Mouse (Mus musculus): Measurements from ENCODE around the gene Sptan1.
"Not testable (repeated sequence)": the region's sequence is repeated elsewhere in the genome, so short reads cannot be mapped to it uniquely, and the experiment has no call there.

Gene Sptan1

GRCm38 (mm10) chr2:30009101-30009500 lies 43.7 kb downstream of the Sptan1 start:
- no peak for DNase-seq (ENCODE audit: low spot score)

- DNase-seq (ENCODE audit: low spot score), result no peak
Measured at GRCm38 (mm10) chr2:30010840-30011281, 45.5 kb downstream of the Sptan1 start.

DNA sequence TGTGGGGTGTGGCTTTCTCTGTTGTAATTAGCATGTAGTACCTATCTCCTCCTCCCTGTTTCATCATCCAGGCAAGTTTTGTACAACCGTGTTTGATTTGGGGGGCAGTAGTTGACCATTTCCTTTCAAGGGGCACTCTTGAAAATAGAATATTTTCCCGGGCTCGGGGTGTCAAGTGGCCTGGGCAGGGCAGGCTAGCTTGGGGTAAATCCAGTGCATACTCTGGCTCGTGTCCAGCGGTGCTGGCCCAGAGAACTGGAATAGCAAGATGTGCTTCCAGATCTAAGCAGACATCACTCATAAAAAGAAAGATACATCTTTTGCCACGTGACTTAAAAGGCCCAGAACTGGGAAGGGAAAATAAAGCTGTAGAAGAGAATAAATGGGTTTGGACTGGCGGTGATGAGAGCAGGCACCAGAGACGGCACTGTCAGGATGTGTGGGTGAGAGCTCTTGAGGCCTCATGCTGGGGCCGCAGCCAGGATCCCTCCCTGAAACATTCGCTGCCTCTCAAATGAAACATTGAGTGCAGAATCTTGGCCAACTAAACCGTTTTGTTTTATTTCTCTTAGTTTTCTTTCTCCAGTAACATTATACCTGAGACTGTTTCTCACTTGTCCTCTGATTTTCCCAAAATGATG lies 49.1 kb downstream of the Sptan1 start:
- DNase-seq (ENCODE audit: low spot score), result no peak

- no peak for DNase-seq (ENCODE audit: low spot score)
Measured at GRCm38 (mm10) chr2:30025454-30025853, 60.1 kb downstream of the Sptan1 start.

DNA sequence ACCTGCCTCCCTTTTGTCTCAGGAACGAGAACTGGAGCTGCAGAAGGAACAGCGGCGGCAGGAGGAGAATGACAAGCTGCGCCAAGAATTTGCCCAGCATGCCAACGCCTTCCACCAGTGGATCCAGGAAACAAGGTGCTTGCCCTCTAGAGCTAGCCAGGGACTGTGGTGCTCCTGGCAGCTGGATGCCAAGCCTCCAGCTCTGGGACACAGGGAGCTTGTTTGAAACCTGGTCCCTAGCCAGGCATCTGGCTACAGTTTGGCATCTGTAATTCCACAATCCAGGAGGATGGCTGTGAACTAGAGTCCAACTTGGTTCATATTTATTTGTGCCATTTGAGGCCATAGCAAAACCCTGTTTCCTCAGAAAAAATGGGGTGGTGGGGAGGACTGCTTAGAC lies 61.6 kb downstream of the Sptan1 start:
- no peak for DNase-seq (ENCODE audit: low spot score)

DNA sequence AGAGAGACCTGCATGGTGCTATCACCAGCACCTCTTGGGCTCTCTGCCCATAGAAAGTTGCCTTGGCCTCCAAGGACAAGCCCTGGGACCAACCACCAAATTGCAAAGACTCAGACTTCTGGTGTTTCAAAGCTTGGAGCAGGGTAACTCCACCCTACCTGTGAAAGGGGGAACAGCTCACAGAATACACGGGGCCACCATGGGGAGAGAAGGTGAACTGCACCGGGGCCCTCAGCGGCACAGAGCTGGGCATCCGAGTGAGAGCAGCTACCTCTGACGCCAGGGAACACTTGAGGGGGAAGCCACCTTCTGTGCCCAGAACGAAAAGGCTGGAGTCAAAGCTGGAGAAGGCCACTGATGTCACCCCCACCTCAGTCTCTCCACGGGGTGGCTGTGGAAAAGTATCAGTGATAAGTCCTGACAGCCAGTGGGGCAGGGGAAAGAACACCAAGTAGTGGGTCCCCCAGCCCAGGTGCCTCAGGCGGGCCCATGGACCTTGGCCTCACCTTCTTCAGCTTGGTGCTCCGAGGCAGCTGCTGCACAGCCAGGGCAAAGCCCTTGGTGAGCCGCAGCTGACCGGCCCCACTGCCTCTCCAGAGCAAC lies 67.0 kb downstream of the Sptan1 start:
- DNase-seq (ENCODE audit: low spot score), result no peak

GRCm38 (mm10) chr2:30032957-30033356 lies 67.6 kb downstream of the Sptan1 start:
- no peak for DNase-seq (ENCODE audit: low spot score)

- DNase-seq (ENCODE audit: low spot score), result no peak
Measured at GRCm38 (mm10) chr2:30037762-30038161, 72.4 kb downstream of the Sptan1 start.

DNA sequence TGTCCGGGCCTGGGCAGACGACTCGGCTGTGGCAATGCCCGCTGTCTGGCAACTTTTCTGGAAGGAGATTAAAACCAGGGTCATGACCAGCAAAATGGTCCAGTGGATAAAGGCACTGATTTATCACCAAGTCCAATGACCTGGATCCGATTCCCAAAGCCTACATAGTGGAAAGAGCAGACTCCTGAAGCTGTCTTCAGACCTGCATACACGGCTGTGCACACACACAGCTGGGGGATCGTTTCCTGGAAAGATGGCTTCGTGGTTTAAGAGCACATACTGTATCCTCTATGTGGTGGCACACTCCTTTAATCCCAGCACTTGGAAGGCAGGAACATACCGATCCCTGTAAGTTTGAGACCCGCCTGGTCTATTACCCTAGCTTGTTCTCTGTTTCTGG lies 73.0 kb downstream of the Sptan1 start:
- DNase-seq (ENCODE audit: low spot score), result no peak

GRCm38 (mm10) chr2:30039687-30040086 lies 74.3 kb downstream of the Sptan1 start:
- DNase-seq (ENCODE audit: low spot score), result no peak

DNA sequence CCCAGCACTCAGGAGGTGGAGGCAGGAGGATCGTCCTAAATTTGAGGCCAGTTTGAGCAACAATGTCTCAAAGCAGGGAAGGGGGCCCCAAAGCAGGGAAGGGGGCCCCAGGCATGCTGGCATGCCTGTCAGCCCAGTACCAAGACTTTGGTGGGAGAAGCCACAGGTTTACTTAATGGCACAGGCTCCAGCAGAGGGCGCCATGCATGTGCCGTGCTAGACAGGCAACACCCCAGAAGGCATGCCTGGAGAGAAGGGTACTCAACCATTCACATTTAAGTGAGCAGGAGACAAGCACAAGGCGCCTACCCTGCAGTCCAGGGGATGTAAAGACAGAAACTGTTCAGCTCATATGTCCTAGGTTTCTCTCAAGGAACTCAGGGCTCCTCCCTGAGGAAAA lies 77.1 kb downstream of the Sptan1 start:
- no peak for DNase-seq (ENCODE audit: low spot score)

DNA sequence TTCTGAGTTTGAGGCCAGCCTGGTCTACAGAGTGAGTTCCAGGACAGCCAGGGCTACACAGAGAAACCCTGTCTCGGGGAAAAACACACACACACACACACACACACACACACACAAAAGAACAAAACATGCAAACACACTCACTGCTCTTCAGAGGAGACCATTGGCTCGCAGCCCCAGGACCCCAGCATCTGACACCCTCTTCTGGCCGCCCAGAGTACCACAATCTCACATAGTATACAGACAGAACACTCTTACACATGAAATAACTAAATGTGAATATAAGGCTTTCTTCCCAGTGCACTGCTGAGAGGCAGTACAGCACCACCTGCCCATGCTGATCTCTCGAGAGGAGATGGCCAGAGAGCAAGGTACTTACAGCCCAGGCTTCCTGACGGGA lies 79.2 kb downstream of the Sptan1 start:
- DNase-seq (ENCODE audit: low spot score), result no peak

DNA sequence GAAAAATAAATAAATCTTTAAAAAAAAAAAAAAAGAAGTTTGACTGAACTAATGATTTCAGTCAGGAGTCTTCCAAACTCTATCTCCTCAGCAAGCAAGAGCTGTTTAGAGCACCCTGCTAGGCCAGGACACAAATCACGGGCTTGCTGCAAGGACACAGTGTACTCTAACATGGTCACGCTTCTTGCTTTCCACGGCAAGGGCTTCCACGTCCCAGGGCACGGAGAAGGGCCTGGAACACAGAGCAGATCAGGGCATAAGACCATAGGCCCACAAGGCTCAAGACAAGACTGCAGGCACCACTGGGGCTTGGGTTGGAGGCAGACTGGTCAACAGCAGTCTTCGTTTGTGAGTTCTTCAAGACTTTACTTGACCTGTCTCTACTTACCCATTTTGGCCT lies 81.8 kb downstream of the Sptan1 start:
- no peak for DNase-seq (ENCODE audit: low spot score)

DNA sequence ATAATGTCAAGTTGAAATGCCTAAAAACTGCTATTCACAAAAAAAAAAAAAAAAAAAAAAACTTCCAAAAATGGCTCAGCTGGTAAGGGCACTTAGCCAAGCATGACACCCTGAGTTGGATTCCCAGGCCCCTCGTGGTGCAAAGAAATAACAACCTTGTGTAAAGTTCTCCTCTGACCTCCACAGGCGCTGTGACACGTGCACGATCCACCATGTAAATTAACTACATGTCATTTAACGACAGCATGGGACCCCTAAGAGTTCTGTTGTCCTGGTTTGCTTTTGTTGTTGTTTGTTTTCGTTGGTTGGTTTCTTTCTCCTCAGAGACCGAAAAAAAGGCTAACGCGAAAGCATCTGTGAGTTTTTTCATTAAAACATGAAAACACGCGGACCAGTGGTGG lies 82.7 kb downstream of the Sptan1 start:
- DNase-seq (ENCODE audit: low spot score), result no peak

DNA sequence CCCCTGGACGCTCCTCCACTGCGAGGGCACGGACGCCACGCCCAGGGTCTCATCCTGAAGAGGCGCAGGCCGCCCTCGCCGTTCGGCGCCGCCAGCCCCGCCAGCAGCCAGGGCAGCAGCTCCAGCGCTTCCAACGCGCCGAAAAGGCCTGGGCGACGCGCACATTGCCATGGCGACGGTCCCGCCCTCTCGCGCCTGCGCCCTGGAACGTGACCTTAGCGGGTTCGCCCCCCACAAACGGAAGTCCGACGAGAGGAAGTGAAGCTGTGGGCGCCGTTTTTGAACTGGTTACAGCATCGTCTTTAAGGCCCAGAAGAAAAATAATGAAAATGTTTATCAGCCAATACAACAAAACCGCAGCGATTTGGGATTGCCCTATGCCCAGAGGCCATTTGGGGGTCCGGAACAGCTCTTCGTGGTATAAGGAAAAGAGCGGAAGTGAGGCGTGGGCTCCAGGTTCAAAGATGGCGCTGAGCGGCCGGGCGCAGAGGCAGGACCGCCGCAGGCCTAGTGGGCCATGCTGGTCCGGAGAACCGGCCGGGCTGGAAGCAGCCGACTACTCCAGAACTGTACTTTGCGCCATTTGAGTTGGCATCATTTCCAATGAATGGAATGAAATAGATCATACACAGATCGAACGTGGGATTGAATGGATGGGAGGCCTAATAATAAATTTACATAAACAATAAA lies 83.5 kb downstream of the Sptan1 start, which contains the start of gene Wdr34:
Gene Wdr34, minus strand, starts transcription at position 183 of the 690 bp plus-strand sequence.
- peak; percentile 96 for DNase-seq (ENCODE audit: low spot score)

DNA sequence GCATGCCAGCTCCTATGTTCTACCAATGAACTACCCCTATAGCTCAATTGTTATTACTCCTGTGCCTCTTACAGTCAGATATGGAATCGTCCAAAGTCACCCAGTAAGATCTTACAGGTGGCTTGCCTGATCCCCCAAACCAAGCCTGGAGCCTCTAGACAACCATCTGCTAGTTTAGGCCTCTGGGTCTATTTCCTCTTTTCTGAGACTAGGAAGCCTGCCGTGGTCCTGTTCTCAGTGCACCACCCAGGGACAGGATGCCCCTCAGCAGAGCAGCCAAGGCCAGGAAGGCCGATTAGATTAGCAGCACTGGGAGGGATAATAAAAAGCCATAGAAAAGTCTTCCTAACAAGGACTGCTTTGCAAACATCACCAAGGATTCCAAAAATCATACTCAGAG lies 84.5 kb downstream of the Sptan1 start:
- no peak for DNase-seq (ENCODE audit: low spot score)

- no peak for DNase-seq (ENCODE audit: low spot score)
Measured at GRCm38 (mm10) chr2:30051992-30052761, 86.8 kb downstream of the Sptan1 start.

GRCm38 (mm10) chr2:30055310-30055709 lies 90.0 kb downstream of the Sptan1 start:
- DNase-seq (ENCODE audit: low spot score), result not testable (repeated sequence)

- no peak for DNase-seq (ENCODE audit: low spot score)
Measured at GRCm38 (mm10) chr2:30056736-30057135, 91.4 kb downstream of the Sptan1 start.

GRCm38 (mm10) chr2:30057223-30057904 lies 92.0 kb downstream of the Sptan1 start, which contains the start of gene Set:
Set (plus strand) TSS chr2:30057378.
- DNase-seq (ENCODE audit: low spot score), result no peak

DNA sequence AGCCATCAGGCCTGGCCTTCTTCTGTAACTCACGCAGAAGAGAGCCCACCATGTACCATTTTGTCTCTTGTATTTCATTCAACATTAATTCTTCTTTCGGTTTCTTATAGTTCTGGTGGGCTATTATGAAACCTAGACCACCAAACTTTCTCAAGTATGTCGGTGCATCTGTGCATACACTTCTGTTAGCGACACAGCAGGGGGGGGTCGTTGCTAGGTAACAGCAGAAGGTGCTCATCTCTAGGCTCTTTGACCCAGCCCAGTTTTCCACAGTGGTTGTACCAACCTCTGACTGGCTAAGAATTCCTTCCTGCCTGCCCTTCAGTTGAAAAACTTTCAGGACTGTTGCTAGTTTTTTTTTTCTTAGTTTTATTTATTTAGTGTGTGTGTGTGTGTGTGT lies 93.1 kb downstream of the Sptan1 start:
- DNase-seq (ENCODE audit: low spot score), result no peak
